Mouse (Mus musculus): ENCODE data around the gene Tnfrsf18.

DNA sequence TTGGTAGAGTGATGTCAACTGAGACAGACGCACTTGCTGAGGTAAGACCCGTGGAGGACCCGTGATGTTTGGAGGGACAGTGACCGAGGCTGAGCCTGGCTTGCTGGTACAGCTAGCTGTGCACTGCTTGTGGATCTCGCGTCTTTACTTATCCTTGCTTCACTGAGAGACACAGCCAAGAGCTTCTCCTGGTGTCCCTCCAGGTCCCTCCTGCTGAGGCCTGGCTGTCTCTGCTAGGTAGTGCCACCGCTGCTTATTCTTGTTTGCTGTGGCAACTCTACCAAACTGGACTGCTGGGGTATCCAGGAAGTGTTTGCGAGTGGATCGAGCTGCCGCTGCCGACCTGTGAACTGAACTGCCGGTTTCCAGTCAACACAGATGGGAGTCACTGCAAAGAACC, 6.2 kb upstream of the Tnfrsf18 start:
- TF ChIP-seq CTCF (IDR thresholded peaks at IDR 0.05; ENCODE audit: control insufficient read depth, insufficient read depth, insufficient read length): no peak
- no peak for TF ChIP-seq MAX (IDR thresholded peaks at IDR 0.05)
- no peak for TF ChIP-seq CEBPB (IDR thresholded peaks at IDR 0.05; ENCODE audit: low read depth)
- no peak for TF ChIP-seq MYOG (IDR thresholded peaks at IDR 0.05; ENCODE audit: control insufficient read depth, extremely low read depth, insufficient read length)
- TF ChIP-seq USF1 (IDR thresholded peaks at IDR 0.05; ENCODE audit: low read depth): no peak
- no peak for TF ChIP-seq MYOD1 (IDR thresholded peaks at IDR 0.05; ENCODE audit: control insufficient read depth, insufficient read length, low read depth)
